Mouse (Mus musculus) MEL (cell line): ENCODE results near the gene Myh6. TPM values are rescaled to one million over a fixed set of nuclear protein-coding genes. Genes with fewer than 3 reads are reported as not detected.
"Not testable (repeated sequence)": the region's sequence is repeated elsewhere in the genome, so short reads cannot be mapped to it uniquely, and the experiment has no call there.

Source experiments
- DNase-seq: peaks from one replicate; pipeline ENCODE4 v3.0.0; 2011; ENCODE audit warnings: low read depth, low spot score
- H3K27ac ChIP-seq: 2 replicates; pipeline ENCODE4 v1.5.1; 2012; ENCODE audit warnings: low read depth, mild to moderate bottlenecking, control low read depth, low read length, moderate library complexity; ENCODE audit not compliant: control insufficient read depth
- H3K27me3 ChIP-seq, 2 experiments: fragments of 150-350 bp in 1 of 2; sonication (generic) in 1 of 2; 2 replicates each; pipeline ENCODE4 v1.6.1; 2012; ENCODE audit warnings: low read length in 2 of 2, mild to moderate bottlenecking in 2 of 2, improper control_type of control experiment in 1 of 2, moderate library complexity in 1 of 2; ENCODE audit not compliant: insufficient read depth in 2 of 2, control insufficient read depth in 1 of 2
- H3K36me3 ChIP-seq, 2 experiments: 2 replicates each; pipeline ENCODE4 v1.6.1; 2012 to 2014; ENCODE audit warnings: low read length in 2 of 2, improper control_type of control experiment in 1 of 2, inconsistent platforms in 1 of 2, mild to moderate bottlenecking in 1 of 2; ENCODE audit not compliant: insufficient read depth in 2 of 2, control insufficient read depth in 1 of 2
- H3K4me1 ChIP-seq, 2 experiments: fragments of 150-350 bp in 1 of 2; sonication (generic) in 1 of 2; 2 replicates each; pipeline ENCODE4 v1.6.1; 2012; ENCODE audit warnings: low read length in 2 of 2, improper control_type of control experiment in 1 of 2, mild to moderate bottlenecking in 1 of 2; ENCODE audit not compliant: insufficient read depth in 2 of 2, control insufficient read depth in 1 of 2
- H3K4me3 ChIP-seq, 2 experiments: fragments of 150-350 bp in 1 of 2; sonication (generic) in 1 of 2; 2 replicates each; pipeline ENCODE4 v1.5.1; 2012; ENCODE audit warnings: low read depth in 2 of 2, low read length in 2 of 2, mild to moderate bottlenecking in 2 of 2, moderate library complexity in 2 of 2, control low read depth in 1 of 2, improper control_type of control experiment in 1 of 2; ENCODE audit not compliant: control insufficient read depth in 1 of 2, insufficient read depth in 1 of 2
- H3K79me2 ChIP-seq: 2 replicates; pipeline ENCODE4 v1.6.1; 2012; ENCODE audit warnings: mild to moderate bottlenecking, low read length, moderate library complexity; ENCODE audit not compliant: control insufficient read depth, poor library complexity, insufficient read depth
- H3K9ac ChIP-seq: 2 replicates; pipeline ENCODE4 v1.6.1; 2012; ENCODE audit warnings: low read depth, mild to moderate bottlenecking, control low read depth, low read length, moderate library complexity; ENCODE audit not compliant: control insufficient read depth, poor library complexity, severe bottlenecking
- H3K9me3 ChIP-seq: fragments of 150-350 bp; sonication (generic); replicated peaks from 2 replicates; pipeline ENCODE4 v1.6.1; 2012; ENCODE audit warnings: mild to moderate bottlenecking, low read length, improper control_type of control experiment, moderate library complexity; ENCODE audit not compliant: insufficient read depth
- E2F4 ChIP-seq: IDR thresholded peaks from 2 replicates; pipeline ENCODE4 v1.6.1; 2011; ENCODE audit warnings: low read depth, low read length, improper control_type of control experiment, borderline replicate concordance
- EP300 ChIP-seq, 2 experiments: IDR thresholded peaks; 2 replicates each; pipeline ENCODE4 v1.6.1; 2011; ENCODE audit warnings: improper control_type of control experiment in 2 of 2, low read length in 2 of 2, low read depth in 1 of 2, mild to moderate bottlenecking in 1 of 2
- GATA1 ChIP-seq: IDR thresholded peaks from 2 replicates; pipeline ENCODE4 v1.6.1; 2011; ENCODE audit warnings: low read depth, low read length, improper control_type of control experiment
- HCFC1 ChIP-seq: IDR thresholded peaks from 2 replicates; pipeline ENCODE4 v1.6.1; 2012; ENCODE audit warnings: low read depth, mild to moderate bottlenecking, inconsistent platforms, low read length, improper control_type of control experiment, moderate library complexity
- MAFK ChIP-seq: IDR thresholded peaks from 2 replicates; pipeline ENCODE4 v1.6.1; 2011; ENCODE audit warnings: low read depth, mild to moderate bottlenecking, low read length, improper control_type of control experiment, borderline replicate concordance
- MAZ ChIP-seq: IDR thresholded peaks from 2 replicates; pipeline ENCODE4 v1.6.1; 2012; ENCODE audit warnings: low read depth, mild to moderate bottlenecking, inconsistent platforms, low read length, improper control_type of control experiment
- MYC ChIP-seq: IDR thresholded peaks from 2 replicates; pipeline ENCODE4 v1.6.1; 2011; ENCODE audit warnings: low read depth, mild to moderate bottlenecking, low read length, improper control_type of control experiment, moderate library complexity
- NRF1 ChIP-seq: IDR thresholded peaks from 2 replicates; pipeline ENCODE4 v1.6.1; 2014; ENCODE audit warnings: low read depth, mild to moderate bottlenecking, inconsistent platforms, low read length, improper control_type of control experiment, moderate library complexity; ENCODE audit not compliant: poor library complexity, insufficient read depth, severe bottlenecking
- POLR2AphosphoS2 ChIP-seq: IDR thresholded peaks from 2 replicates; pipeline ENCODE4 v1.6.1; 2011; ENCODE audit warnings: low read length, improper control_type of control experiment
- TBP ChIP-seq: IDR thresholded peaks from 2 replicates; pipeline ENCODE4 v1.8.0; 2011; ENCODE audit warnings: low read depth, low read length, improper control_type of control experiment
- TCF12 ChIP-seq: IDR thresholded peaks from 2 replicates; pipeline ENCODE4 v1.6.1; 2014; ENCODE audit warnings: low read depth, mild to moderate bottlenecking, inconsistent platforms, low read length, improper control_type of control experiment, moderate library complexity
- UBTF ChIP-seq: IDR thresholded peaks from 2 replicates; pipeline ENCODE4 v1.6.1; 2012; ENCODE audit warnings: low read depth, mild to moderate bottlenecking, inconsistent platforms, low read length, improper control_type of control experiment, moderate library complexity, borderline replicate concordance; ENCODE audit not compliant: insufficient read depth
- ZKSCAN1 ChIP-seq: IDR thresholded peaks from 2 replicates; pipeline ENCODE4 v1.6.1; 2012; ENCODE audit warnings: low read depth, mild to moderate bottlenecking, inconsistent platforms, low read length, improper control_type of control experiment, moderate library complexity
- polyA plus RNA-seq, 2 experiments: library from polyadenylated mRNA; stranded (reverse) in 1 of 2; unstranded in 1 of 2; fragments of >175 nt in 1 of 2; fragments of >200 nt in 1 of 2; gene quantifications; 2 replicates each; pipeline versions ENCODE4 v1.2.1 to v1.2.4; 2012; ENCODE audit warnings: low replicate concordance in 2 of 2, low read depth in 1 of 2; ENCODE audit not compliant: insufficient read length in 2 of 2, insufficient read depth in 1 of 2, missing spikeins in 1 of 2
- total RNA-seq: library from RNA; depleted of rRNA; stranded (reverse); fragments of 300-350 nt; gene quantifications from 2 replicates; pipeline ENCODE4 v1.2.3, GENCODE M21; 2012

The Myh6 gene
- total and polyA plus RNA-seq, 3 experiments, result not detected

DNA sequence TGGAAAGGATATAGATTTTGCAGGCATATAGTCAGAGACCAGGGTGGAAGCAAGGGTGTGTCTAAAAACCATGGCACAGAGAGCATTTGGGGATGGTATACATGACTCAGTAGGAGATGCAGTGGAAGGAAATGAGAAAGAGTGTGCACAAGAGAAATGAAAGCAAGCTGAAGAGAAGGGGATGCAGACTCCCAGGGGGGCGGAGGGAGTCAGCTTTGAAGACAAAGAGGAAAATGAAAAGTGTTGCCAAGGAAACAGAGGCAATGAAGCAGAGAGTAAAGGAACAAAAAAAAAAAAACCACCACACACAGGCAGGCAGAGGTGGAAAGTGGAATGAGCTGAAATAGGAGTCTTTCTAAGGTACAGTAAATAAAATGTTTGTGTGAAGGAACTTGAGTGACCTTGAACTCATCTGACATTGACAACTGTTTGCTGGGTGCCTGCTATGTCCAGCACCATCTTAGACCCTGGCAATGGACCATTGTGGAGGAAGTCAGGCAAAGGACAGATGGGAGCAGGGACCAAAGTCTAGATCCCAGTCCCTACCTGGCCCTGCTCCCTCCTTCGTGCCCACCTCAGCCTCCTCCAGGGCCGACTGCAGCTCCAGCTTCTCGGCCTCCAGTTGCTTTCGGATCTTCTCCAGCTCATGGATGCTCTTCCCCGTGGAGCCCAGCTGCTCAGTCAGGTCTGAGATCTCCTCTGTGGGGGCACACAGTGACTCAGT is 7.5 kb upstream of the Myh6 start:
- H3K4me1 ChIP-seq, result no peaks in the 10 kb centered on the region
- peaks cover 7 to 13% of the 10 kb centered on the region in 2 experiments for H3K27me3 ChIP-seq
- TF ChIP-seq HCFC1 (no peak), TBP (no peak), MYC (no peak), ZKSCAN1 (no peak), UBTF (no peak), EP300 (IDR thresholded peaks at IDR 0.05; ENCODE audit: low read depth in 1 of 2, low read length in 2 of 2) (no peak), E2F4 (no peak)
- H3K79me2 ChIP-seq, result no peaks in the 10 kb centered on the region
- DNase-seq, result no peak
- no peaks in the 10 kb centered on the region for H3K9me3 ChIP-seq
- H3K9ac ChIP-seq, result no peak overlapping the region
- H3K36me3 ChIP-seq, result no peaks in the 10 kb centered on the region
- H3K27ac ChIP-seq, result no peak overlapping the region
- H3K4me3 ChIP-seq, result no peak overlapping the region

DNA sequence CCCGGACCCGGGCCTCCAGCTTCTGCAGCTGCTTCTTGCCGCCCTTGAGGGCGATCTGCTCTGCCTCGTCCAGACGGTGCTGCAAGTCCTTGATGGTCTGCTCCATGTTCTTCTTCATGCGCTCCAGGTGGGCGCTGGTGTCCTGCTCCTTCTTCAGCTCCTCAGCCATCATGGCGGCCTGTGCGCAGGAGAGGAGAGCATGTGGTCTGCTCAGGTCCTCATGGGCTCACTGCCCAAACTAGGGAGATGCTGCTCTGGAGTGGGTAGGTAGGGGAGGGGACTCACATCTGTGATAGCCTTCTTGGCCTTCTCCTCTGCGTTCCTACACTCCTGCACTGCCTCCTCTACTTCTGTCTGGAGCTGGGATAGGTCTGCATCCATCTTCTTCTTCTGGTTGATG is 6.1 kb upstream of the Myh6 start:
- H3K9ac ChIP-seq, DNase-seq, H3K9me3 ChIP-seq, H3K27ac ChIP-seq, H3K79me2 ChIP-seq, H3K4me3 ChIP-seq, H3K36me3 ChIP-seq, H3K4me1 ChIP-seq: not testable (repeated sequence)
- peaks cover 7 to 15% of the 10 kb centered on the region in 2 experiments for H3K27me3 ChIP-seq

DNA sequence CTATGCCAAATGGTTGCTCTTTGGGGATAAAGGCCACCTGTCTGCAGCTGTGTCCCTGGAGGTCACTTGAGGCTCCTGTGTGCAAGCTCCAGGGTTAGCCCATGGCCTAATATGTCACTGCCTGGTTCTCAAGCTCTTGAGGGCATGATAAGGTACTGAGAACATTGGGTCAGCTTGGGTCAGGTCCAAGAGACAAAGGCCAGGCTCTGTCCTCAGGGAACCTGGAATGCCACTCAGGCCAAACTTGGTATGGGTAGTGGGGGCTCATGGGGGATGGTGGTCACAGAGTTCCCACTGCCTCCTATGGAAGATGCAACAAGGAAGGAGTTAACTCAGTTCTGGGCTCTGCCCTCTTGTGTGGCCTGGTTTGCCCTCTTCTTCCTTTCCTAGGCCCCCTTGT is 1.6 kb upstream of the Myh6 start:
- Histone ChIP-seq H3K4me1 (no peaks in the 10 kb centered on the region), H3K36me3 (no peaks in the 10 kb centered on the region), H3K9ac (no peak overlapping the region), H3K27ac (no peak overlapping the region), H3K9me3 (no peaks in the 10 kb centered on the region), H3K79me2 (no peaks in the 10 kb centered on the region), H3K27me3 (peaks cover 0 to 9% of the 10 kb centered on the region in 2 experiments; a peak in 3 of 4 replicates), H3K4me3 (no peak overlapping the region)
- TF ChIP-seq MAFK (no peak), NRF1 (no peak), UBTF (no peak), GATA1 (no peak), MAZ (no peak), POLR2AphosphoS2 (no peak), TCF12 (no peak)
- no peak for DNase-seq
